Mouse (Mus musculus): ENCODE data around the gene Scfd2. TPM values are rescaled to one million over a fixed set of nuclear protein-coding genes. Genes with fewer than 3 reads are reported as not detected.

Gene Scfd2
- total and polyA plus RNA-seq, 2 experiments = 8.5 to 11.5 TPM

DNA sequence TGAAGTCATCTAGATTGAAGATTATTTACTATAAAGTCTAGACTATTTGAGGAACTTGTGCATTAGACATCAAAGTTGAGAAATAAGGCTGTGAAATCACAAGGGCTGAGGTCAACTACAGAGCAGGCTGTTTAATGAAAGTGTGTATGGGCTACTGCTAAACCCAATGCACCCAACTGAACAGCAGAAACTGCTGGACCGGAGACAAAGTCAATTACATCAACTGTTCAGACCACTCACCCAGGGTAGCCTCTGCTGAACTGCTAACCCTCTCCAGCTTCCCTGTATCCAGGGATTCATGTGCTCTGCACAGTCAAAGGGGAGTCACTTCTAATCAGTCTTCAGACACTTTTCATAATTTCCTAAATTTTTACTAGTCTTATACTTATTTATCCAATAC lies 292.2 kb downstream of the Scfd2 start:
- H3K27me3 ChIP-seq (ENCODE audit: control insufficient read depth, insufficient read depth, low read length) = no peaks in the 10 kb centered on the region
- H3K36me3 ChIP-seq (ENCODE audit: control insufficient read depth, insufficient read depth, low read length) = no peaks in the 10 kb centered on the region
- H3K79me2 ChIP-seq (ENCODE audit: control insufficient read depth, insufficient read depth, low read length) = no peaks in the 10 kb centered on the region
- 100% methylated on average over 1 of the region's 1 CpGs for WGBS
- TF ChIP-seq POLR2A (IDR thresholded peaks at IDR 0.05; ENCODE audit: extremely low read depth, insufficient read depth, low read length) = no peak
- no peak for TF ChIP-seq CTCF (IDR thresholded peaks at IDR 0.05; ENCODE audit: low read depth, low read length)
- peaks cover 5% of the 10 kb centered on the region for H3K4me1 ChIP-seq (ENCODE audit: control insufficient read depth, insufficient read depth, low read length)
- no peak overlapping the region for H3K4me3 ChIP-seq (ENCODE audit: insufficient read depth, low read depth, low read length)
- no peak overlapping the region for H3K27ac ChIP-seq (replicated peaks; ENCODE audit: insufficient read depth, low read depth, low read length)
- no peak for DNase-seq (ENCODE audit: extremely low read depth, low read depth, low spot score)
- H3K9ac ChIP-seq (ENCODE audit: low read depth, low read length) = no peak overlapping the region

DNA sequence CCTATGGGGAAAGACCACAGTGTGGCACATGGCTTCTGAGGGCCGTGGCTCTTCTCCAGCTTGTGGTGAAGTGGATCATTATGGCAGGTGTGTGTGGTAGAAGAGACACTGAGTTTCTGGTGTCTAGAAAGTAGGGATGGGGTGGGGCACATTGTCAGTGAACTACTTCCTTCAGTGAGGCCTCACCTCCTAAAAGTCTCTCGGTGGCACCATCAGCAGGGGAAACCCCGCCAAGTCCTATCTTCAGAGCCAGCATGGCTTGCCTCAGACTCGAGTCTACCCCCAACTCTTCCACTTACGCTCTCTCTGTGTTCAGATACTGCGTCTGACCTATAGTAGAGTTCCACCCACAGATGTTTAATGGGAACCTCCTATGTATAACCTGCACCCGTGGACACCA lies 297.8 kb downstream of the Scfd2 start:
- Histone ChIP-seq H3K4me3 (ENCODE audit: insufficient read depth, low read depth, low read length) (no peak overlapping the region), H3K27me3 (ENCODE audit: control insufficient read depth, insufficient read depth, low read length) (no peaks in the 10 kb centered on the region), H3K27ac (replicated peaks; ENCODE audit: insufficient read depth, low read depth, low read length) (no peak overlapping the region), H3K9ac (ENCODE audit: low read depth, low read length) (no peak overlapping the region), H3K79me2 (ENCODE audit: control insufficient read depth, insufficient read depth, low read length) (no peaks in the 10 kb centered on the region), H3K4me1 (ENCODE audit: control insufficient read depth, insufficient read depth, low read length) (no peaks in the 10 kb centered on the region), H3K36me3 (ENCODE audit: control insufficient read depth, insufficient read depth, low read length) (no peaks in the 10 kb centered on the region)
- no peak for TF ChIP-seq POLR2A (IDR thresholded peaks at IDR 0.05; ENCODE audit: extremely low read depth, insufficient read depth, low read length)
- TF ChIP-seq CTCF (IDR thresholded peaks at IDR 0.05; ENCODE audit: low read depth, low read length) = no peak
- DNase-seq (ENCODE audit: extremely low read depth, low read depth, low spot score) = no peak
- 91% methylated on average over 7 of the region's 7 CpGs for WGBS

DNA sequence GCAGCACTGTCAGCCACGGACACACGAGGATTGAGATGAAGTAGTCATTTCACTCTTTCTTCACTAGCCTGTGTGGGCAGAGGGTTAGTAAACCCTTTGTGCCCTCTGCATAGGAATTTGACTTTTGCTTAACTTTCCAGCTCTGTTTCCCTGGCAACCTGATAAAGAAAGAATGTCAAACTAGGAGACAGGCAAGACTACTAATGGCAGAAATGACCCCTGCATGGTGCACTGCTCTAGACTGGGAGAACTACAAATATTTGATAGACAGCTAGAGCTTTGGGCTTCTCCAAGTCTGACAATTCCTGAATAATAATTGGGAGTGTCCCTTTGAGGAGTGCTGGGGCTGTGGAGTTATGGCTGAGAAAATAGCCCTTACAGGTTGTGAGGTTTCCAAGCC lies 301.0 kb downstream of the Scfd2 start:
- Histone ChIP-seq H3K4me3 (ENCODE audit: insufficient read depth, low read depth, low read length) (no peak overlapping the region), H3K9ac (ENCODE audit: low read depth, low read length) (no peak overlapping the region), H3K36me3 (ENCODE audit: control insufficient read depth, insufficient read depth, low read length) (no peaks in the 10 kb centered on the region), H3K27me3 (ENCODE audit: control insufficient read depth, insufficient read depth, low read length) (no peaks in the 10 kb centered on the region), H3K4me1 (ENCODE audit: control insufficient read depth, insufficient read depth, low read length) (no peaks in the 10 kb centered on the region), H3K79me2 (ENCODE audit: control insufficient read depth, insufficient read depth, low read length) (no peaks in the 10 kb centered on the region), H3K27ac (replicated peaks; ENCODE audit: insufficient read depth, low read depth, low read length) (no peak overlapping the region)
- TF ChIP-seq CTCF (IDR thresholded peaks at IDR 0.05; ENCODE audit: low read depth, low read length) = no peak
- no peak for TF ChIP-seq POLR2A (IDR thresholded peaks at IDR 0.05; ENCODE audit: extremely low read depth, insufficient read depth, low read length)
- DNase-seq (ENCODE audit: extremely low read depth, low read depth, low spot score) = peak; percentile 19
- whole genome bisulfite sequencing = 13% methylated on average over 2 of the region's 2 CpGs

DNA sequence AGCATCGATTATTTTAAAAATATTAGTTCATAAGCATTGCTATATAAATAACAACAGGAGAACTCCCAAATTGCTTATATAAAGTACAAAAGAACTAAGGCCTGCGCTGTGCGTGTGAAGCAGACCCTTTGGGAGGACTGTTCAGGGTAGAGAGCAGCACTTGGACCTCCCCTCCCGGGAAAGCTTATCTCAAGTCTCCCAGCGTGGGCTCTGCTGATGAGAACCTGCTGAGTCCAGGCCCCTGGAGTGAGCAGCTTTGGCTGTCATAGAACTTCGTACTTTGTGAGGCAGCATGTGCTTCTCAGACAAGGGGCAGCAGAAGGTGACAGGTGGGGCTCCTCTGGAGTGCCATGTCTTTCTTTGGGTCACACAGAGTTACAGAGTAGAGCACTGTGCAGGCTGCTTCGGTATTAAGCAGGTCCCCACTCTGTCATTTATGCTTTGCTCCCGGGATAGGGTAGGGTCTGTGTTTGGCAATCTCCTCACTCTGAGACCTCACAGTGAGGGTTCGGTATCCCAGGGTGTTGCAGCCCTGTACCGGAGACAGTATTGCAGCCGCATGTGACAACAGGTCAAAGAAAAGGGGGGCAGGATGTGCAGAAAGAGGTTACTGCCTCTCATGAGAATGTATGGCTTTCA lies 301.7 kb downstream of the Scfd2 start:
- Histone ChIP-seq H3K27me3 (ENCODE audit: control insufficient read depth, insufficient read depth, low read length) (no peaks in the 10 kb centered on the region), H3K4me1 (ENCODE audit: control insufficient read depth, insufficient read depth, low read length) (no peaks in the 10 kb centered on the region), H3K4me3 (ENCODE audit: insufficient read depth, low read depth, low read length) (no peak overlapping the region), H3K36me3 (ENCODE audit: control insufficient read depth, insufficient read depth, low read length) (no peaks in the 10 kb centered on the region), H3K79me2 (ENCODE audit: control insufficient read depth, insufficient read depth, low read length) (no peaks in the 10 kb centered on the region), H3K9ac (ENCODE audit: low read depth, low read length) (no peak overlapping the region), H3K27ac (replicated peaks; ENCODE audit: insufficient read depth, low read depth, low read length) (no peak overlapping the region)
- WGBS = 75% methylated on average over 11 of the region's 11 CpGs
- DNase-seq (ENCODE audit: extremely low read depth, low read depth, low spot score) = no peak
- TF ChIP-seq CTCF (IDR thresholded peaks at IDR 0.05; ENCODE audit: low read depth, low read length) (no peak), POLR2A (IDR thresholded peaks at IDR 0.05; ENCODE audit: extremely low read depth, insufficient read depth, low read length) (no peak)

DNA sequence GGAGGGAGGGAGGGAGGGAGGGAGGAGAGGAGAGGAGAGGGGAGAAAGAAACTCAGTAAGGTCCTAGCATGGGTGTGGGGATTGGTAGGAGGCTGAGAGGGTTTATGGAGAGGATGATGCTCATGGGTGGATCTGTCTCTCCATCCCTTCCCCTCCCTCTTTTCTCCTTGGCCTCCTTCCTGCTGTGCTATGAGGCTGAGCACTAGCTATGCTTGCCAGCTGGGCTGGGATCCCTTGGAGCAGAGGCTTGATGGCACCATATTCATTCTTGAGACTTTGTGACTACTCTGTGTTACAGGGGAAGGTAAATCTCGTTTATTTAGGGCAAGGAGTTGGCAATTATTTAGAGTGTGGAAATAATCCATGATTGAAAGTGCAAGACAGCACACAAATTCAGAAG lies 302.6 kb downstream of the Scfd2 start:
- 70% methylated on average over 1 of the region's 1 CpGs for WGBS

DNA sequence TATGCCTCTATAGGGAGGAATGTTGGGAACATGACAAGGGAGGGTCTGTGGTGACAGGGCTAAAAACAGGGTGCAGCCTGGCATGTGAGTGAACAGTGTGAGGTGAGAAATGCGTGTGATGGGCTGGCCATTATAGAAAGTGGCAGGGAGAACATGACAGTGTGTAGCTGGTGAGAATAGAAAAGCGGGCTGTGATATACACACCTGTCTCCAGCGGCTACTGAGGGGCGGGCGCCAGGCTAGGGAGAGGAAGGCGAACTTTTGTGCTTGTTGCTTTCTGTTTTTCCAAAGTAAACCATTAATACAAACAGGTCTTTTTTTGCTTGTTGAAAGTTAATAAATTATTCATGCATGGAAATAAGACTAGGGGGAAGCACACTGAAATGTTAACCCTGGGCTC lies 304.2 kb downstream of the Scfd2 start:
- Histone ChIP-seq H3K9ac (ENCODE audit: low read depth, low read length) (no peak overlapping the region), H3K27me3 (ENCODE audit: control insufficient read depth, insufficient read depth, low read length) (no peaks in the 10 kb centered on the region), H3K4me1 (ENCODE audit: control insufficient read depth, insufficient read depth, low read length) (no peaks in the 10 kb centered on the region), H3K4me3 (ENCODE audit: insufficient read depth, low read depth, low read length) (no peak overlapping the region), H3K79me2 (ENCODE audit: control insufficient read depth, insufficient read depth, low read length) (no peaks in the 10 kb centered on the region), H3K27ac (replicated peaks; ENCODE audit: insufficient read depth, low read depth, low read length) (no peak overlapping the region), H3K36me3 (ENCODE audit: control insufficient read depth, insufficient read depth, low read length) (no peaks in the 10 kb centered on the region)
- no peak for TF ChIP-seq POLR2A (IDR thresholded peaks at IDR 0.05; ENCODE audit: extremely low read depth, insufficient read depth, low read length)
- no peak for TF ChIP-seq CTCF (IDR thresholded peaks at IDR 0.05; ENCODE audit: low read depth, low read length)
- WGBS = 96% methylated on average over 6 of the region's 6 CpGs
- no peak for DNase-seq (ENCODE audit: extremely low read depth, low read depth, low spot score)

More for the DNA sequence above, 302.6 kb downstream of the Scfd2 start:
- Histone ChIP-seq H3K9ac (ENCODE audit: low read depth, low read length) (no peak overlapping the region), H3K27me3 (ENCODE audit: control insufficient read depth, insufficient read depth, low read length) (no peaks in the 10 kb centered on the region), H3K36me3 (ENCODE audit: control insufficient read depth, insufficient read depth, low read length) (no peaks in the 10 kb centered on the region), H3K79me2 (ENCODE audit: control insufficient read depth, insufficient read depth, low read length) (no peaks in the 10 kb centered on the region), H3K4me3 (ENCODE audit: insufficient read depth, low read depth, low read length) (no peak overlapping the region), H3K4me1 (ENCODE audit: control insufficient read depth, insufficient read depth, low read length) (no peaks in the 10 kb centered on the region), H3K27ac (replicated peaks; ENCODE audit: insufficient read depth, low read depth, low read length) (no peak overlapping the region)
- no peak for DNase-seq (ENCODE audit: extremely low read depth, low read depth, low spot score)
- TF ChIP-seq POLR2A (IDR thresholded peaks at IDR 0.05; ENCODE audit: extremely low read depth, insufficient read depth, low read length) (no peak), CTCF (IDR thresholded peaks at IDR 0.05; ENCODE audit: low read depth, low read length) (no peak)

All from liver, adult 2 months (tissue).